ENCODE assay signal across 9 mouse cellular contexts in genomic region chr11:52370538-52370937, GRCm38 (mm10). TPM values are rescaled to one million over a fixed set of nuclear protein-coding genes. Genes with fewer than 3 reads are reported as not detected.
DNase-seq lines count a peak whose midpoint lies in the region; ATAC-seq and TF ChIP-seq lines count a peak whose summit lies in the region.
"Had no signal": no experiment of that assay in that cellular context is flagged by ENCODE, and none has a peak within 500 bp of the region (broad histone marks: within the 10 kb centered on the region; RNA-seq: fewer than 3 reads in every experiment).

No protein-coding gene starts in this region.

- WGBS in liver, adult 2 months = 39% methylated on average over 2 of the region's 2 CpGs
- WGBS in forebrain, embryonic 14.5 days = 31% methylated on average over 2 of the region's 2 CpGs
- WGBS in kidney, postnatal 0 days = 29% methylated on average over 2 of the region's 2 CpGs

- no peaks in the 10 kb centered on the region for H3K9me3 ChIP-seq in forebrain, embryonic 14.5 days (replicated peaks; ENCODE audit: control insufficient read depth, low read length)
- H3K9me3 ChIP-seq in kidney, postnatal 0 days (replicated peaks; ENCODE audit: low read length) = no peaks in the 10 kb centered on the region
- H3K9me3 ChIP-seq: megakaryocyte, embryonic 14.5 days had no signal

- H3K4me1 ChIP-seq in liver, adult 2 months (ENCODE audit: control insufficient read depth, insufficient read depth, low read length) = peaks cover 28% of the 10 kb centered on the region
- H3K4me1 ChIP-seq in forebrain, embryonic 14.5 days (ENCODE audit: control insufficient read depth, insufficient read depth, low read length) = peaks cover 6% of the 10 kb centered on the region
- H3K4me1 ChIP-seq in kidney, postnatal 0 days (replicated peaks; ENCODE audit: insufficient read depth, low read length) = peaks cover 8% of the 10 kb centered on the region

- no peak overlapping the region for H3K27ac ChIP-seq in liver, adult 2 months (replicated peaks; ENCODE audit: insufficient read depth, low read depth, low read length)
- H3K27ac ChIP-seq in forebrain, embryonic 14.5 days (ENCODE audit: low read depth, low read length) = peak overlapping the region; percentile 49
- H3K27ac ChIP-seq in kidney, postnatal 0 days = peak overlapping the region; percentile 57; the same call in 1 of the 2 replicates

- H3K79me2 ChIP-seq in liver, adult 2 months (ENCODE audit: control insufficient read depth, insufficient read depth, low read length) = peaks cover 53% of the 10 kb centered on the region

- no peak overlapping the region for H3K4me3 ChIP-seq in liver, adult 2 months (ENCODE audit: insufficient read depth, low read depth, low read length)
- no peak overlapping the region for H3K4me3 ChIP-seq in forebrain, embryonic 14.5 days (ENCODE audit: low read depth, low read length)
- no peak overlapping the region for H3K4me3 ChIP-seq in kidney, postnatal 0 days (replicated peaks; ENCODE audit: low read depth, low read length)
- H3K4me3 ChIP-seq: megakaryocyte, embryonic 14.5 days had no signal

- TF ChIP-seq POLR2A in liver, adult 2 months (IDR thresholded peaks at IDR 0.05; ENCODE audit: extremely low read depth, insufficient read depth, low read length) = no peak

- H3K36me3 ChIP-seq in liver, adult 2 months (ENCODE audit: control insufficient read depth, insufficient read depth, low read length) = peaks cover 6% of the 10 kb centered on the region; the same call in 1 of the 2 replicates
- peaks cover 12% of the 10 kb centered on the region; the same call in 1 of the 2 replicates for H3K36me3 ChIP-seq in forebrain, embryonic 14.5 days (ENCODE audit: control insufficient read depth, insufficient read depth, low read length)
- H3K36me3 ChIP-seq in kidney, postnatal 0 days (ENCODE audit: insufficient read depth, low read length) = peaks cover 11% of the 10 kb centered on the region

- ATAC-seq in forebrain, embryonic 14.5 days = peak; percentile 54; the same call in 1 of the 2 replicates
- no peak for ATAC-seq in kidney, postnatal 0 days (replicated peaks; ENCODE audit: low FRiP score, low read depth)

- H3K27me3 ChIP-seq in liver, adult 2 months (ENCODE audit: control insufficient read depth, insufficient read depth, low read length) = no peaks in the 10 kb centered on the region
- H3K27me3 ChIP-seq in forebrain, embryonic 14.5 days (replicated peaks; ENCODE audit: control insufficient read depth, insufficient read depth, low read length) = no peaks in the 10 kb centered on the region
- H3K27me3 ChIP-seq in kidney, postnatal 0 days (ENCODE audit: insufficient read depth, low read length) = no peaks in the 10 kb centered on the region
- H3K27me3 ChIP-seq: megakaryocyte, embryonic 14.5 days had no signal

- DNase-seq in adrenal gland, adult (ENCODE audit: inconsistent age in 2 of 2, low spot score in 1 of 2) = peak; percentile 42 to 80
- DNase-seq in adrenal gland, postnatal 25 days = no peak
- peak; percentile 59 for DNase-seq in liver, adult 2 months (ENCODE audit: extremely low read depth, low read depth, low spot score)
- DNase-seq in liver = no peak
- DNase-seq in forebrain, embryonic 14.5 days (ENCODE audit: low spot score) = peak; percentile 83
- peak; percentile 66 for DNase-seq in kidney, postnatal 0 days (ENCODE audit: low spot score)
- peak; percentile 79 for DNase-seq in skeletal muscle tissue, adult 2 months (ENCODE audit: low read depth, low spot score)
- DNase-seq in spleen, postnatal 4 days (ENCODE audit: low spot score in 2 of 2) = no peak

- no peak for TF ChIP-seq CTCF in liver, adult 2 months (IDR thresholded peaks at IDR 0.05; ENCODE audit: low read depth, low read length)
- no peak for TF ChIP-seq CTCF in kidney, postnatal 0 days (IDR thresholded peaks at IDR 0.05; ENCODE audit: low read depth)

- no peak overlapping the region for H3K4me2 ChIP-seq in forebrain, embryonic 14.5 days (ENCODE audit: low read length)
- H3K4me2 ChIP-seq in kidney, postnatal 0 days (ENCODE audit: low read length) = no peak overlapping the region

- H3K9ac ChIP-seq in liver, adult 2 months (ENCODE audit: low read depth, low read length) = no peak overlapping the region
- no peak overlapping the region for H3K9ac ChIP-seq in forebrain, embryonic 14.5 days (ENCODE audit: low read length)
- no peak overlapping the region for H3K9ac ChIP-seq in kidney, postnatal 0 days (ENCODE audit: low read depth, low read length)

RNA-seq across cellular contexts. Expression of gene Vdac1, which starts 9.9 kb away (rescaled TPM):
- 410 and 432 TPM in 2 replicates for total RNA-seq in adrenal gland, postnatal 25 days (2021)
- total RNA-seq in liver, adult 2 months (2014; rRNA removed) = 213 and 220 TPM in 2 replicates
- 71.7 and 75.9 TPM in 2 replicates for polyA plus RNA-seq in liver, adult 2 months (2012; rRNA removed)
- polyA plus RNA-seq in forebrain, embryonic 14.5 days (2014; fragmentation: Nextera tagmentation; extraction: Ambion mirVana) = 250 and 280 TPM in 2 replicates
- polyA plus RNA-seq in kidney, postnatal 0 days (2015; fragmentation: Nextera tagmentation; extraction: Ambion mirVana) = 355 and 398 TPM in 2 replicates

RNA-seq across cellular contexts. Expression of gene 9530068E07Rik, which starts 25.7 kb away (rescaled TPM):
- 157 and 166 TPM in 2 replicates for total RNA-seq in adrenal gland, postnatal 25 days (2021)
- 110 and 121 TPM in 2 replicates for total RNA-seq in liver, adult 2 months (2014; rRNA removed)
- 111 and 123 TPM in 2 replicates for polyA plus RNA-seq in liver, adult 2 months (2012; rRNA removed)
- 124 and 125 TPM in 2 replicates for polyA plus RNA-seq in forebrain, embryonic 14.5 days (2014; fragmentation: Nextera tagmentation; extraction: Ambion mirVana)
- polyA plus RNA-seq in kidney, postnatal 0 days (2015; fragmentation: Nextera tagmentation; extraction: Ambion mirVana) = 228 and 245 TPM in 2 replicates

Comparison
In these comparisons a context has a peak if more than half of its experiments do, and no peak if none do; other contexts are left out.
1. DNase-seq: peak in adrenal gland, adult (2 of 2), liver, adult 2 months (single experiment), forebrain, embryonic 14.5 days (single experiment), kidney, postnatal 0 days (single experiment) and skeletal muscle tissue, adult 2 months (single experiment); none in adrenal gland, postnatal 25 days (single experiment), liver (single experiment) and spleen, postnatal 4 days (0 of 2).